ENCODE assay signal across 33 mouse cellular contexts in the genomic region with DNA sequence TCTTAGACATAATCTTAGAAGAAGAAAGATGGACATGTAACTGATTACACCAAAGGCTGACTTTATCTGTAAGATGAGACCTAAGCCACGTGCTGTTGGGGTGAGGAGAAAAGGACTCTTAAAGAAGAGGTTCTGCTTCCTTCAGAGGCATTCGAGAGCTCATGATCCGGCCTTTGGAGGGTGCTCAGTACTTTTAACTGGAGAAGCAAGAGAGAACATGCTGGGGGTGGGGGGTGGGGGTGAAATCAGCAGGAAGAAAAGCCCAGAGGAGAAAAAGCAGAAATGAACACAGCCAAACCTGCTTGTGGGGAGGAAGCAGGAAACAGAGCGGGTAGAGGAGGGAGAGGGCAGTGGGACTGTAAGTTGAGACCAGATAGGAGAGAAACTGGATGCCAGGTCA. TPM values are rescaled to one million over a fixed set of nuclear protein-coding genes. Genes with fewer than 3 reads are reported as not detected.
DNase-seq lines count a peak whose midpoint lies in the region; ATAC-seq and TF ChIP-seq lines count a peak whose summit lies in the region.
"Had no signal": no experiment of that assay in that cellular context is flagged by ENCODE, and none has a peak within 500 bp of the region (broad histone marks: within the 10 kb centered on the region; RNA-seq: fewer than 3 reads in every experiment).

No protein-coding gene starts in this region.

- 0 out of 2 replicates have a peak overlapping the region, but pooled peaks have one; percentile 39 for H3K27ac ChIP-seq in spleen, adult 2 months (ENCODE audit: insufficient read depth, low read length)
- H3K27ac ChIP-seq: embryonic facial prominence, embryonic 10.5 days; embryonic facial prominence, embryonic 15.5 days; forebrain, embryonic 13.5 days; heart, embryonic 10.5 days; heart, embryonic 15.5 days; hindbrain, embryonic 14.5 days; limb, embryonic 12.5 days; liver, embryonic 13.5 days; lung, embryonic 15.5 days; stomach, postnatal 0 days had no signal

- no peak for ATAC-seq in G1E (ENCODE audit: extremely low read depth, insufficient number of reproducible peaks, low FRiP score, poor library complexity, severe bottlenecking)
- ATAC-seq in granulocyte monocyte progenitor cell, adult 5-6 weeks (replicated peaks; ENCODE audit: poor library complexity, severe bottlenecking): peak; percentile 60
- ATAC-seq in neutrophil, adult 5-6 weeks (ENCODE audit: extremely low read depth, insufficient number of reproducible peaks, low FRiP score, poor library complexity, severe bottlenecking): peak; percentile 19; the same call in 1 of the 2 replicates
- no peak for ATAC-seq in inflammation-experienced regulatory T-cells, adult 6 months
- ATAC-seq: activated CD4-positive, CD25-positive, alpha-beta regulatory T cell, adult 4 months; forebrain, embryonic 13.5 days had no signal

- WGBS in spleen, adult 2 months: 31% methylated on average over 4 of the region's 4 CpGs

- peaks cover 3% of the 10 kb centered on the region for H3K36me3 ChIP-seq in spleen, adult 2 months (ENCODE audit: control insufficient read depth, insufficient read depth, low read length)
- peaks cover 85% of the 10 kb centered on the region for H3K36me3 ChIP-seq in G1E (replicated peaks)
- H3K36me3 ChIP-seq: embryonic facial prominence, embryonic 15.5 days; heart, embryonic 10.5 days; heart, embryonic 15.5 days had no signal

- H3K27me3 ChIP-seq in spleen, adult 2 months (ENCODE audit: control insufficient read depth, insufficient read depth, low read length): no peaks in the 10 kb centered on the region
- H3K27me3 ChIP-seq in G1E (ENCODE audit: insufficient read depth, low read length): no peaks in the 10 kb centered on the region
- H3K27me3 ChIP-seq: liver, embryonic 13.5 days had no signal

- H3K9me3 ChIP-seq in G1E (replicated peaks): no peaks in the 10 kb centered on the region
- H3K9me3 ChIP-seq: embryonic facial prominence, embryonic 10.5 days; embryonic facial prominence, embryonic 15.5 days; forebrain, embryonic 13.5 days; heart, embryonic 10.5 days; heart, embryonic 15.5 days; limb, embryonic 12.5 days; liver, embryonic 13.5 days; lung, embryonic 15.5 days had no signal

- peaks cover 15% of the 10 kb centered on the region for H3K4me1 ChIP-seq in spleen, adult 2 months (ENCODE audit: control insufficient read depth, insufficient read depth, insufficient read length)
- H3K4me1 ChIP-seq in G1E (ENCODE audit: insufficient read depth, low read depth, low read length): peaks cover 74% of the 10 kb centered on the region

- no peak for TF ChIP-seq POLR2A in spleen, adult 2 months (IDR thresholded peaks at IDR 0.05; ENCODE audit: low read depth, low read length)

- intact Hi-C loops in heart, postnatal 10 days (cut with DNase I): no loop called here

- DNase-seq in spleen, adult 2 months (ENCODE audit: low read depth in 1 of 2, low spot score in 2 of 2): no peak
- DNase-seq in spleen, postnatal 36 days (ENCODE audit: low spot score in 2 of 2): no peak
- peak; percentile 35 for DNase-seq in G1E (ENCODE audit: low spot score)
- DNase-seq in frontal cortex, postnatal 10 days (ENCODE audit: low spot score in 2 of 2): no peak
- no peak for DNase-seq in heart, postnatal 10 days
- DNase-seq: adrenal gland, adult 2 months; adrenal gland, postnatal 36 days; cerebellum, adult 9-10 months; gastrocnemius, postnatal 14 days; heart, postnatal 36 days; kidney, adult 11 months; kidney, postnatal 14 days; layer of hippocampus, adult 9-11 months; liver, embryonic 13.5 days; lung, postnatal 36 days; midbrain, embryonic 14.5 days; retina, postnatal 1 day; right cerebral cortex, postnatal 14 days; thymus, adult 18-20 months; thymus, postnatal 4 days had no signal

- no peak overlapping the region for H3K4me3 ChIP-seq in spleen, adult 2 months (ENCODE audit: extremely low read depth, insufficient read depth, insufficient read length)
- H3K4me3 ChIP-seq in G1E (ENCODE audit: low read depth, low read length): peak overlapping the region; percentile 44; the same call in 1 of the 2 replicates
- H3K4me3 ChIP-seq: embryonic facial prominence, embryonic 10.5 days; embryonic facial prominence, embryonic 15.5 days; forebrain, embryonic 13.5 days; heart, embryonic 10.5 days; heart, embryonic 15.5 days; limb, embryonic 12.5 days; liver, embryonic 13.5 days; lung, embryonic 15.5 days had no signal

- no peak for TF ChIP-seq CTCF in spleen, adult 2 months (IDR thresholded peaks at IDR 0.05; ENCODE audit: extremely low read depth, insufficient read depth, insufficient read length, insufficient replicate concordance)
- TF ChIP-seq CTCF in G1E (IDR thresholded peaks at IDR 0.05; ENCODE audit: low read depth, low read length): no peak

RNA-seq across cellular contexts. Expression of a gene that starts 7.4 kb away (rescaled TPM):
- polyA plus RNA-seq in spleen, adult 2 months (2012; rRNA removed): 10.4 and 11.5 TPM in 2 replicates
- total RNA-seq in G1E (2014; fragmentation: Nextera tagmentation): 399 and 427 TPM in 2 replicates
- total RNA-seq in G1E (2017): 258 and 268 TPM in 2 replicates
- polyA plus RNA-seq in G1E (2012): 40.0 and 49.3 TPM in 2 replicates
- 711 and 754 TPM in 2 replicates for total RNA-seq in granulocyte monocyte progenitor cell, adult 5-6 weeks (2014; fragmentation: Nextera tagmentation)
- total RNA-seq in granulocyte monocyte progenitor cell, adult 5-6 weeks (2017): 604 and 618 TPM in 2 replicates
- 10.6 and 10.8 TPM in 2 replicates for total RNA-seq in neutrophil, adult 5-6 weeks (2017)
- 1 to 10 TPM in 1 of 2 experiments, under 1 TPM in 1; 0.50 to 1.2 TPM for total RNA-seq in heart, postnatal 10 days (2021)
- polyA plus RNA-seq in inflammation-experienced regulatory T-cells, adult 6 months (2017; shearing (Covaris generic)): 1 to 10 TPM; 6.7 to 8.2 (median 7.3) TPM
- total RNA-seq: heart, postnatal 36 days had no signal

Comparison
In these comparisons a context has a peak if more than half of its experiments do, and no peak if none do; other contexts are left out.
1. ATAC-seq: peak in granulocyte monocyte progenitor cell, adult 5-6 weeks (single experiment) and neutrophil, adult 5-6 weeks (single experiment); none in G1E (single experiment) and inflammation-experienced regulatory T-cells, adult 6 months (single experiment).
2. RNA of a gene that starts 7.4 kb away (total RNA-seq): 604 to 754 TPM in granulocyte monocyte progenitor cell, adult 5-6 weeks and 258 to 427 TPM in G1E; 10.6 to 10.8 TPM in neutrophil, adult 5-6 weeks and 0.50 to 1.2 TPM in heart, postnatal 10 days; every median in the first group is over 10 times any median in the second.